Mouse (Mus musculus): ENCODE measurements around the gene Psmb7. TPM values are rescaled to one million over a fixed set of nuclear protein-coding genes. Genes with fewer than 3 reads are reported as not detected.

Gene Psmb7
- total RNA-seq, 2 experiments from 2014 or later: 274 to 276 TPM

- DNase-seq: peak; percentile 28
Measured at GRCm38 (mm10) chr2:38591751-38592459, 52.0 kb downstream of the Psmb7 start.

DNA sequence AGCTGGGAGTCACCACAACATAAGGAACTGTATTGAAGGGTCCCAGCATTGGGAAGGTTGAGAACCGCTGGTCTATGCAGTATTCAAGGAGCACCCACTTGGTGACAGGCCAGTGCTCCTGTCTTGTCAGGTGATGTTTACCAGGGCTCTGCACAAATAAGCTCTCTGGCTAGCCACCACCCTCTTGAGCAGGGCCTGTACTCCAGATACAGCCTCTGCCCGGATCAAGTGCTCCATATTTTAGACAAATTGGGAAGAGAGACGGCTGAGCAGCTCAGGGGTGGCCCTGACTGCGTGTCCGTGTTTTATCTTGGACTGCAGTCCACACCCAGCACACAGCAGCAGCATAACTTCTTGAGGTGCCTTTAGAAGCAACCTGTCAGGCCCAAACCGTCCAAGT, 57.2 kb downstream of the Psmb7 start:
- DNase-seq: no peak

DNA sequence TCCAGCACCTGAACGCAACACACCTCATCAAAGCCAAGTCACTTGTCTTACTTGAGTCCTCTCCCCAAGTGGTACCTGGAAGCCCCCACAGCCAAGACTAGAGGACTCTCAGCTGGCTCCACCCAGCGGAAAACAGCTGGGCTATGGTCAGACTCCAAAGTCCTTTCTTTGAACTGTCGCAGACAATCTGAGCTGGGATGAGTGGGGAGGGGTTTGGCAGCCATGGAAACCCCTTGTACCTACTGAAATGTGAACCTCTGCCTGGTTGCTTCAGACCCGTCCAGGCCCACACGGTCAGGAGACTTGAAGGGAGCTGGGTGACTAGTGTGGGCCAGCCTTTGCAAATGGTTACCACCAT, 58.5 kb downstream of the Psmb7 start:
- DNase-seq: no peak

- no peak for DNase-seq
Measured at GRCm38 (mm10) chr2:38584514-38585378, 59.1 kb downstream of the Psmb7 start.

DNA sequence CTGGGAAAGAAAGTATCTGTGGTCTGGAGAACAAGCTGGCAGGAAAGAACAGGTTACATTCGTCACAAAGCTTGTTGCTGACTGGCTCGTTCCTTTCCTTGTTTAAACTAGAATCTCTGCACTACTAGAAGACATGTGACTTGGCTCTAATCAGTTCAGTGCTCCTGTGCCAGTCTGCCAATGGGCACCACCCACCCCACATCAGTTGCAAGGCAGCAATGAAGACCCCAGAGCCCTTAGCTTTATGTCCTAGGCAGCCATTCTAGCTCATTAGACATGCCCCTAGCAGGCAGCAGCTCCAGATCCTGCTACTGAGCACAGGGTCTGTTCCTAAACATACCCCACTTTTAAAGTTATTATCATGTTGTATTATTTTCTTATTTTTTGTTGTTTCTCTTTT, 59.9 kb downstream of the Psmb7 start:
- DNase-seq: no peak

GRCm38 (mm10) chr2:38579528-38579927, 64.4 kb downstream of the Psmb7 start:
- no peak for DNase-seq

DNA sequence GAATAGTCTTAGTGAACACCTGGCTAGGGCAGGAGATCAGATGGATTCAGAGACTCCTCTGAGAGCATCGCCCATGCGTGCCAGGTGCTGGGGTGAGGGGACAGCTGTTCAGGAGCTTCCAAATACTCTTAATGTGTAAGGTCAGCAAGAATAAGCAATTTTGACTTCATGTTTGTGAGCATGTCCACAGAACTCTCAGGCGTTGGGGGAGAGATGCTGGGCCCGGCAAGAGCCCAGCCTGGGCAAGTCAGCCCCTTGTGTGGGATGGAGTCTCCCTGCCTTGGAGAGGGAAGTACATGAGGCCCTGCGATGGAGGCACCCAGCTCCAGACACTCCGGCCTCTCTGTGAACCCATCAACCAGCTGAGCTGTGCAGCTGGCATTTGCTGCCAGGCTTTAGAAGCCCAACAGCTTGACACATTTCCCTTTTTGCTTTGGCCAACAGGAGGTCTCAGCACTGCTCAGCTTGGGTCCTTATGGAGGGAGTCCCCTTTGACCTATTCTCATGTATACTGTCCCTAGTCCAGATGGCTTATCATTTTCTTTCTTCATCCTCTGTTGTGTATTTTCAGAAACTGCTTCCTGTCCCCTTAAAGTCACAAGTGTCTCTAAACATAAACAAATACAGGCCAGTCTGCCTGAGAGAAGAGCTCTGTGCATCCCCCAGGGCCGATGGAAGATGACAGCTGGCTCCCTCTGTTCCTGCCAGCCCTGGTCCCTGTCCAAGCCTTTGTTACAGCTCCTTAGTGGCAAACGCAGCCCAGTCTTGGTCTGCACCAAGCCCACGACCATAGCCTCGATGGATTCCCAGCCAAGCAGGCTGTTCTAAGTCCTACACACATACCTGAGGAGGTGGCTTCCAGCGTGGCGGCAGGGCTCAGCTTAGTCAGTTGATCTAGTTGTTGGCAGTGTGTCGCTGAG, 65.0 kb downstream of the Psmb7 start:
- no peak for DNase-seq

DNA sequence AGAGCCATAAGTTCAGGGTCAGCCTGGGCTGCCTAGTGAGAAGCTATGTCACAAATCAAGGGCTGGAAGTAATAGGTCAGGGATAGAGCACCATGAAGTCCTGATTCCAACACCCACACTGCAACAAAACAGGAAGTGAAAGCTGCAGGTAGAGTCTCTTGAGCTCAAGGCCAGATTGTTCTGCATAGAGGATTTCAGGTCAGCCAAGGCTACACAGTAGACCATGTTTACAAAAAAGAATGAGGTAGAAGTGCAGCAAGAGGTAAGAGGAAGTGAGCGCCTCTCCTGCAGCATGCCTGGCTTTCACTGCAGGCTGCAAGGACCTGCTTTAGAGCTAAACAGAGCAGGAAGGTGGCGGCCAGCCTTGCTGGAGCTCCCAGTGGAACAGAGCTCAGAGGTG, 69.2 kb downstream of the Psmb7 start:
- no peak for DNase-seq

DNA sequence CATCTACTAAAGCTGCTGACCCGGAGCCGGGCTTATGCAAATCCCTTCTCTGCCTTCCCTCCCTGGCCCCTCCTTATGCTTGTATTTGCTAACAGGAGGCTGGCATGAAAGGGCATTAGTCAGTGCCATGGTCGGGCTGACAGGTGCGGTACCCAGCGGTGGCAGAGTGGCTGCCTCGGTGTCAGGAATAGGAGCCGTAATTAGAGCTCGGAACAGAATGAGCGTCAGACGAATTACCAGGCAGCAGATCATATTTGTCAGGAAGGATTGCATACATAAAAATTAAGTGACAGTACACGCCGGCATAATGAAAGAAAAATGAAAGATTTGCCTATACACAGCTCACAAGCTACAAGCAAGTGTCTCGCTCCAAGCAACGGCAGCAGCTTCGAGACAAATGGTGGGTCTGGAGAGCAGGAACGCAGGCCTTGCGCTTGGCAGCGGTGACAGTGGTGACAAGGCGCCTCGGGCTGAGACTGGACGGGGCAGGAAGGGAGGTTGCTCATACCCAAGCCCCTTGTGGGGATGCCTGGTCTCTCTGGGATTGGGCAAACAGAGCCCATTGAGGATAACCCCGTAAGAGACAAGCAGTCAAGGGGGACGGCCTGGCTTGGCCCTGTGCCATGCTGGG, 71.8 kb downstream of the Psmb7 start:
- no peak for DNase-seq

GRCm38 (mm10) chr2:38562596-38562995, 81.3 kb downstream of the Psmb7 start:
- DNase-seq: no peak

GRCm38 (mm10) chr2:38560296-38561227, 83.3 kb downstream of the Psmb7 start:
- DNase-seq: no peak

- DNase-seq: no peak
Measured at GRCm38 (mm10) chr2:38556721-38557120, 87.2 kb downstream of the Psmb7 start.

DNA sequence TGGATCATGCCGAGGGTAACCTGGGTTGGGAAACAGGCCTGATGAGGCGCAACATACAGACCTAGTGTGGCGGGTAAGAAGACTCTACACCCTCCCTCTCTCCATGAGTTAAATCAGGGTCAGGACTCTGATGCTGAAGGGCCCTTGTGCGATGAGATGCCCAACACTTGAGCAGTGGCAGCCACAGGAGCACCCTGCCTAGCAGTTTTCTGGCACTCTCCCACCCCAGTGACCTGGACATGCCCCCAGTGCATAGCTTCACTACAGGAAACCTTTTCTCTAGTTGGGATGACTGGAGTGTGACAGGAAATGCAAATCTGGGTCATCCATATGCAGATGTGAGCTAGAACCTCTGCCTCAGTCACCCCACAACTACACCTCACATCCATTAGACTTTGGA, 88.2 kb downstream of the Psmb7 start:
- DNase-seq: no peak

GRCm38 (mm10) chr2:38554226-38554995, 89.5 kb downstream of the Psmb7 start:
- no peak for DNase-seq

GRCm38 (mm10) chr2:38552004-38552443, 91.9 kb downstream of the Psmb7 start:
- DNase-seq: no peak

DNA sequence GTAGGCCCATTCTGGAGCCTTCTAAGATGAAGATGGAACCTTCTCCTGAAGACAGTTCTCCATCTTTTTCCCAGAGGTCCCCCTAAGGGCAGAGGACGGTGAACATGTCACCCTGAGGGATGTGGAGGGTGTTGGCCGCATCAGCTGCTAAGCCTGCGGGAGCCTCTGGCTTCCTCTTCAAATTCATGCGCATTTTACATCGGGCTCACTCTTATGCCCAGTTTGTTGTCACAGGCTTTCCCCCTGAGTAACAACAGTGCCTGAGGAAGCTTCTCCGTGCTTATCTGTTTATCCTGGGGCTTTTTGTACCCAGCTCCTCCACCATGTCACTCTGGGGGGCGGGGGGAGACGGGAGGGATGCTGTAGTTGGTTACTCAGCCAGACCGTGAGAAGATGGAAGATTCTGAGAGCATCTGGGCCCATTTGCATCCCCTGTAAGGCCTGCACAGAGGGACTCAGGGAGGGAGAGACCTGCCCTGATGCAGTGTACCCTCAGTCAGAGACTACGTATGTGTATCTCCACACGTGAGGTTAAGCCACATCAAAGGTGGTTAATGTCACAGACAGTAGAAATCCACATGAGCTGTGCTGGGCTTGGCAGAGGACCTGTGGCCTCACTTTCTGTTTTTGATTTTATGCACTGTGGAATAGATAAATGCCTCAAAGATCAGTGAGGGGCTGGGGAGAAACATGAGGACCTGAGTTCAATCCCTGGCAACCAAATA, 95.9 kb downstream of the Psmb7 start:
- no peak for DNase-seq

DNA sequence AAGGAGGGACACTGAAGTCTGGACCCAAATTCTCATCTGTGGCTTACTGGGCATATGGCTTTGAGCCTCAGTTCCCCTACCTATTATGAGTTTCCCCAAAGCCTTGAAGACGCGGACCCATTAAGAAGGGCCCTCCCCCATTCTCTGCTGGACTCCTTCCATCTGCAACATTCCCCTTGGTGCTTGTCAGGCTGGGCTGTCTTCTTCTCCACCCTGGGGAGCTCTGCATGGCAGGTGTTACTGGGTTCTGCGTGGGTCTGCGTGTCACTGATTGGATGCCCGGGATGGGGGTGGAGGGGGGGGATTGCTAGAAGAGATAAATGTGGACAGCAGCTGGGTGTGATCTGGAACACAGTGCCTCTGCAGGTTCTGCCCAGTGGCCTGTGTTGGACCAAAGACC, 97.1 kb downstream of the Psmb7 start:
- DNase-seq: no peak

GRCm38 (mm10) chr2:38546222-38546621, 97.7 kb downstream of the Psmb7 start:
- peak; percentile 77 for DNase-seq

DNA sequence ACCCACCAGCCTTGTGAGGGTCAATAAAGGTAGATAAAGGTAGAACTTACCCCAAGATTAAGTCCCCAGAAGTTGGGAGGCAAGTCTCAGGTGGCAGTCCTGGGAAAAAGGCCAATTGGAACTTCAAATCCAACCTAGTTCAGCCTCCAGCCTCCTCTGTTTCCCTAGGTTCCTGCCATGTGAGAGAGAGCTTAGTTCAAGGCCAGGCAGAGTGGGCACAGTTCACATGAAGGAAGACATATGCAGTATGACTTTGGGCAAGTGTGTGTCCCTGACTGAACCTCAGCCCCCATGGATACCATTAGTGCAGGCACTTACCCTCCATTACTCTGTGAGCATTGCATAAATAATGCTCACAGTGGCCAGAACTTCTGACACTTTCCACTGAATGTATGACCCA, 98.2 kb downstream of the Psmb7 start:
- no peak for DNase-seq
